Mouse (Mus musculus) heart, embryonic 10.5 days (tissue): ENCODE results near the gene Gm10160. TPM values are rescaled to one million over a fixed set of nuclear protein-coding genes. Genes with fewer than 3 reads are reported as not detected.
A peak's percentile ranks its signal among the peaks of the same experiment; 100 is the strongest.

Source experiments
- DNase-seq: peaks from one replicate; pipeline ENCODE4 v3.0.0-alpha.2; 2017; ENCODE audit warnings: low spot score
- H3K27ac ChIP-seq: fragments of 300-500 bp; sonication (generic); 2 replicates; pipeline ENCODE4 v1.5.1; 2016; ENCODE audit warnings: mild to moderate bottlenecking
- H3K27me3 ChIP-seq: fragments of 300-500 bp; sonication (generic); 2 replicates; pipeline ENCODE4 v1.6.1; 2016; ENCODE audit warnings: mild to moderate bottlenecking; ENCODE audit not compliant: poor library complexity, insufficient read depth, severe bottlenecking
- H3K36me3 ChIP-seq: fragments of 300-500 bp; sonication (generic); 2 replicates; pipeline ENCODE4 v1.6.1; 2016; ENCODE audit warnings: mild to moderate bottlenecking, moderate library complexity
- H3K4me1 ChIP-seq: fragments of 300-500 bp; sonication (generic); 2 replicates; pipeline ENCODE4 v1.6.1; 2016; ENCODE audit warnings: mild to moderate bottlenecking
- H3K4me3 ChIP-seq: fragments of 300-500 bp; sonication (generic); 2 replicates; pipeline ENCODE4 v1.5.1; 2016; ENCODE audit warnings: mild to moderate bottlenecking, moderate library complexity
- H3K9me3 ChIP-seq: fragments of 300-500 bp; sonication (generic); 2 replicates; pipeline ENCODE4 v1.6.1; 2016; ENCODE audit warnings: mild to moderate bottlenecking, moderate library complexity
- WGBS: fragments of 180-500 bp; shearing (Covaris S2); methylation state at CpG from one replicate; pipeline ENCODE4 v1.1.7; 2016; 5-methylcytosine and 5-hydroxymethylcytosine counted together
- polyA plus RNA-seq: library from polyadenylated mRNA; unstranded; fragments of >200 nt; fragmentation: Nextera tagmentation; extraction: Ambion mirVana; gene quantifications from 2 replicates; pipeline ENCODE4 v1.2.1, GENCODE M21; 2016

Gm10160 gene
- polyA plus RNA-seq, 1 experiment from 2014 or later, result not detected

DNA sequence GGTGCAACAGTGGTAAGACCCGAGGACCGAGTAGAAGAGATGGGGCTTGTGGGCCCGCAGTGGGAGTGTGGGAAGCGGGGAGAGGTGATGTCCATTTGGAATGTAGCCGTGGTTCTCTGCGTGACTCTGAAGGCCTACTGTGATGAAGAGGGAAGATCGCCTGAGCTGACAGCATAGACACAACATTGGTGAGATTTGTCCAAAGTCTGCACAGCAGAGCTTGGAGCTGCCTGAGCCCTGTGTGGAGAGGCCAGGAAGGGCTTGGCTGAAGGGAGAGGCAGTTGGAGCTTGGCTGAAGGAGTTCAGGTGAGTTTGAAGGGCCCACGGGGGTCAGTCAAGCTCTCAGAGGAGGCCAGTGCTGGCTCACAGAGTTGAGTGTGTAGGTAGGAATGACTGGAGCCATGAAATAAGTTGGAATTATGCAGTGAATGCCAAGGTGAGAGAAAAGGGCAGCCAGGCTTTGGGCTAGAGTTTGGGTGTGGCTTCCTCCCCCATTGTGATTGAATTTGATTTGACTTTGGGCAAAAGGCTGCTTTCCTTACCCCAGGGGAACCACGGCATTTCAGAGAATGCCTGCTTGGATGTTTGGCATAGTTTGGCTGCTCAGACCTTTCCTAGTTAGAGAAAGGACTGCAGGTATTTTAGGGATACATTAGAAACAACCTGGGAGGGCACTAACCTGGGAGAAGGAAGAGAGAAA lies 11.8 kb upstream of the Gm10160 start:
- H3K36me3 ChIP-seq, result peaks cover 48% of the 10 kb centered on the region
- DNase-seq, result no peak
- WGBS, result 83% methylated on average over 9 of the region's 9 CpGs
- H3K9me3 ChIP-seq, result no peaks in the 10 kb centered on the region
- H3K27me3 ChIP-seq, result no peaks in the 10 kb centered on the region
- H3K4me1 ChIP-seq, result peaks cover 23% of the 10 kb centered on the region
- no peak overlapping the region for H3K4me3 ChIP-seq
- no peak overlapping the region for H3K27ac ChIP-seq

DNA sequence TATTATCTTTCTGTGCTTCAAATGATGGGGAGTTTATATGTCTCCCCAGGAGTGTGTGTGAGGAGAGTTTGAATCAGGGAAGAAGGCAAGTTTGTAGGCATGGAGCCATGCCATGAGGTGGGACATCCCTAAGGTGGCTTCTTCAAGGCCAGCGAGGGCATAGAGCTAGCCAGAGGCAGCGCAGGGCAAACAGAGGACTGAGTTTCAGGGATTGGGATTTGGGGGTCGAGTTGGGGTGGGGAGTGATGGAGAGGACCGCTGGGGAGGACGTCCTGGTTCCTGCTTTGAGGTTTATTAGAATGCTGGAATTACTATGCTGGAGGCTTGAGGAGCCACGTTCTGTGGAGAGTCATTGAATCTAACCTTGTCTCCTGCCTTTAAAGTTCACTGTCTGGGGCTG lies 10.3 kb upstream of the Gm10160 start:
- H3K27ac ChIP-seq, result no peak overlapping the region
- DNase-seq, result peak; percentile 69
- H3K4me3 ChIP-seq, result no peak overlapping the region
- 77% methylated on average over 6 of the region's 6 CpGs for WGBS
- peaks cover 38% of the 10 kb centered on the region for H3K36me3 ChIP-seq
- no peaks in the 10 kb centered on the region for H3K9me3 ChIP-seq
- H3K4me1 ChIP-seq, result peaks cover 38% of the 10 kb centered on the region
- H3K27me3 ChIP-seq, result no peaks in the 10 kb centered on the region

DNA sequence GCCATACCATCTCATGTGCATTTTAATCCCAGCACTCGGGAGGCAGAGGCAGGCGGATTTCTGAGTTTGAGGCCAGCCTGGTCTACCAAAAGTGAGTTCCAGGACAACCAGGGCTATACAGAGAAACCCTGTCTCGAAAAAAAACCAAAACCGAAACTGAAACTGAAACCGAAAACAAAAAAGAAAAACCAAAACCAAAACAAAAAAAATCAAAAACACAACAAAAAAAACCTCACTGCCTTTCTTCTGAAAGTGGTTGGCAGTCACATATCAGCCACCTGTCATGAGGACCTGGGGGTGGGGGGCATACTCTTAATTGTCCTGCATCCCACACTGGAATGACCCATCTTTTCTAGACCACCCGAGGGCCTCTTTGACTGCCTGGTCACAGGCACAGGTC lies 9.0 kb upstream of the Gm10160 start:
- Histone ChIP-seq H3K4me3 (no peak overlapping the region), H3K9me3 (no peaks in the 10 kb centered on the region), H3K36me3 (peaks cover 34% of the 10 kb centered on the region), H3K27me3 (peaks cover 3% of the 10 kb centered on the region; the same call in 1 of the 2 replicates), H3K4me1 (peaks cover 45% of the 10 kb centered on the region), H3K27ac (no peak overlapping the region)
- DNase-seq, result peak; percentile 33
- 89% methylated on average over 6 of the region's 6 CpGs for WGBS

DNA sequence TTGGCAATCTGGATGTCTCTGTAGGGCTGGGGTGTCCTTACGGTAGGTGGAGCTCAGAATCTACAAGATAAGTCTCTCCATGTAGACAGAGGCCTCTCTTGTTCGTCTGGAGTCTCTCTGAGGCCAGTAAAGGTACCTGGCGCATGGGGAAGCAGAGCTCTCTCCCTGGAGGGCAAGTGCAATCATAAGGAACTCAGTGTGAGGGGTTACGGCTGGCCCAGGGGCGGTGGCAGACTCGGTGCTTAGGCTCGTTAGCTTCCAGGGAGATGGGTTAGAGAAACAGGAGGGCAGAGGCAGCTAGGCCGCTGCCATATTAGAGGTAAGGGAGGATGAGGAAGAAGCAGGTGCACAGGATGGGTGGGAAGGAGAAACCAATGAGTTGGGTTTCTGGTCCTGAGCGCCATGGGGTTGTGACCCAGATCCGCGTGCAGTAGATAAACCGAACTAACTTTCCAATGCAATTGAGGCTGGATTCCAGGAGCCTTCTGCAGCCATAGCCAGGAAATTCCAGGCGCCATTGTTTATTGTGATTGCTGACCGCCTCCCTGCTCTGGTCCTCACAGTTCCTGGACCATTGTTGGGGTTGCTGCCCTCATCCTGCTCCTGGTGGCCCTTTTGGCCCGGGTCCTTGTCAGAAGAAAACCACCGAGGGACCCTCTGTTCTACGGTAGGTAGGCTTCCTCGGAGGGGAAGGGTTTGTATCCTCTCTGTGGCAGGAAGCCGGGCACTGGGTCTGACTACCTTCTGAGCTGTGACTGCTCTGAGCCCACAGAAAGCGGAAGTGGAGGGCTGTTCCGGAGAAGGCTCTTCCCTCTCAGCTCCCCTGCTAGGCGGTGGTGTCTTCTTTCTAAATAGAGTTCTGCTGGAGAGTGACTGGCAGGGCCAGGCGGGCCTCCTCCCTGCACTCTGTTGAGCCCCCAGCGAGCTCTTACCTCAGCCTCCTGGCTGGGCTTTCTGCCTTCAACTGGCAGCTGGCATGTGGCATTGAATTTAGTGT lies 7.3 kb upstream of the Gm10160 start:
- H3K27me3 ChIP-seq, result peaks cover 9% of the 10 kb centered on the region
- WGBS, result 57% methylated on average over 24 of the region's 24 CpGs
- DNase-seq, result peak; percentile 73
- H3K4me1 ChIP-seq, result peaks cover 59% of the 10 kb centered on the region
- 0 out of 2 replicates have a peak overlapping the region, but pooled peaks have one; percentile 3 for H3K4me3 ChIP-seq
- H3K27ac ChIP-seq, result peak overlapping the region; percentile 72; the same call in 1 of the 2 replicates
- H3K9me3 ChIP-seq, result no peaks in the 10 kb centered on the region
- peaks cover 29% of the 10 kb centered on the region for H3K36me3 ChIP-seq

DNA sequence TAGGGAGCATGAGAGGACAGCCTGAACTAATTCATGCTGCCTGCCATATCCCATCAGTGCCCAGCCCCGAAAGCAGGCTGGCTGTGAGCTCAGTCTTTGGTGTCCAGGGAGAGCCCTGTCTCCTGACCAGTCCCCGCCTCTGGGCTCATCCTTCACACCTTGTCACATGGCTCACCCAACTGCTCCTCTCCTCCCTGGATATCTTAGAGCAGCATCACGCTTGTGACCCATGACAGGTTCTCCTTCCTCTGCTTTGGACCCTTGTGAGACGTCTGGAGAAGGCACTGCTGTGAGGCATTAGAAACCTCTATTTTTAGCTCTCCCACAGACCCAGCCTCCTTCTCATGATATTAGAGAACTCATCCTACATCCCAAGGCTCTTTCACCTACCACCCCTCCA lies 6.3 kb upstream of the Gm10160 start:
- H3K9me3 ChIP-seq, result no peaks in the 10 kb centered on the region
- peaks cover 23% of the 10 kb centered on the region for H3K36me3 ChIP-seq
- H3K4me1 ChIP-seq, result peaks cover 61% of the 10 kb centered on the region
- no peak overlapping the region for H3K4me3 ChIP-seq
- H3K27ac ChIP-seq, result peak overlapping the region; percentile 42; the same call in 1 of the 2 replicates
- 51% methylated on average over 4 of the region's 4 CpGs for WGBS
- DNase-seq, result peak; percentile 61
- H3K27me3 ChIP-seq, result peaks cover 19% of the 10 kb centered on the region

DNA sequence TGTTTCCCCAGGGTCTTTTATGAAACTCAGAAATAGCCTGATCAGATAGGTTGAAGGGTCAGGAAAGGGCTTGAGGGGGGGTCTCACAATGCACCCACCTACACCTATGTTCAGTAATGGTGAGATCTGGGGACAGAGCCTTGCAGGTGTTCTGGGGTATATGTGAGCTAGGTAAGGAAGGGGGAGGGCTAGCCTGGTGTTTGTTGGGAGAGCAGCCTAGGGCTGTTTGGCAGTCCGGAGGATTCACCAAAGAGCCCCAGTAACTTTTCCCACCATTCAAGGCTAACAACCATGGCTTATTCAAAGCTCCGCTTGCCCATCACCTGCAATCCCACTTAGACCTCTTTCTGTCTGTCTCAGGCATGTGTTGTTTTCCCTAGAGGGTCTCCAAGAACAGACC lies 5.9 kb upstream of the Gm10160 start:
- H3K36me3 ChIP-seq, result peaks cover 20% of the 10 kb centered on the region
- H3K27me3 ChIP-seq, result peaks cover 23% of the 10 kb centered on the region
- peak; percentile 69 for DNase-seq
- H3K4me1 ChIP-seq, result peaks cover 58% of the 10 kb centered on the region
- WGBS, result 78% methylated on average over 2 of the region's 2 CpGs
- no peak overlapping the region for H3K4me3 ChIP-seq
- H3K9me3 ChIP-seq, result no peaks in the 10 kb centered on the region
- H3K27ac ChIP-seq, result no peak overlapping the region

DNA sequence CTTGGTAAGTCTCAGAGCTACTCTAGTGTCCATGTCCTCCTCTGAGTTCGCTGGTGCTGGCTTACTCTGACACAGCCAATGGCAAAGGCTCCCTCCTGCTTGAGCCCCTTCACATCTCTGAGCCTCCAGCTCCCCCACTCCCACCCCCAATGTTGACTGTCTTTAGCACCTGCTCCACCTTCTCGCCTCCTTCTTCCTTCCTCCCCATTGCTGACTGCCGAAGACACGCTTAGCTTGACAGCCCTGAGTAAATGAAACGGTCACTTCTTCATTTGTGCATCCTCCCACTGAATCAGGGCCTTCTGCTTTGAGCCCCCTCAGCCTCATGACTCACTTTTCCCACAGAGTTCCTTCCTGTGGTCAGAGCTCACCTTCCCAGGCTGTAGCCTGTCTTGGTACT lies 5.4 kb upstream of the Gm10160 start:
- Histone ChIP-seq H3K9me3 (no peaks in the 10 kb centered on the region), H3K4me3 (no peak overlapping the region), H3K27ac (no peak overlapping the region), H3K36me3 (peaks cover 16% of the 10 kb centered on the region; the same call in 1 of the 2 replicates), H3K27me3 (peaks cover 28% of the 10 kb centered on the region), H3K4me1 (peaks cover 58% of the 10 kb centered on the region)
- 64% methylated on average over 5 of the region's 5 CpGs for WGBS
- peak; percentile 63 for DNase-seq

DNA sequence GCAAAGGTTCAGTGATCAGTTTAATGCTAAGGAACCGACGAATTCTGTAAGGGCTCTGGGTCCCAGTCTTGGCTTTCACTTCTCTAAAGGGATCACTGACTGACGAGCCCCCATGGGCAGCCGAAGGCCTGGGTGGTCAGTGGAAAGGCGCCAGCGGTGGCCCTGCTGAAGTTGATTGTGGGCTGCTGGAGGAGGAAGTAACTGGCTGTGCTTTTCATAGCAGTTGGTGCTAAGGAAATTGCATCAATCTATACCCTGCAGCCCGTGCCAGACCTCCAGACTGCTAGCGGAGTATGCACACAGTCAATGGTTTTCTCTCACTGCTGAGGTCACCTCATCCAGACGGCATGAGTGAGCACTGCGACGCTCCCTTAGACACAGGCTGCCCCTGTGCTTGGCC lies 4.5 kb upstream of the Gm10160 start:
- Histone ChIP-seq H3K9me3 (no peaks in the 10 kb centered on the region), H3K4me3 (peak overlapping the region; percentile 81), H3K27me3 (peaks cover 28% of the 10 kb centered on the region), H3K27ac (peak overlapping the region; percentile 47; the same call in 1 of the 2 replicates), H3K4me1 (peaks cover 58% of the 10 kb centered on the region), H3K36me3 (peaks cover 8% of the 10 kb centered on the region; the same call in 1 of the 2 replicates)
- 38% methylated on average over 11 of the region's 11 CpGs for WGBS
- no peak for DNase-seq

DNA sequence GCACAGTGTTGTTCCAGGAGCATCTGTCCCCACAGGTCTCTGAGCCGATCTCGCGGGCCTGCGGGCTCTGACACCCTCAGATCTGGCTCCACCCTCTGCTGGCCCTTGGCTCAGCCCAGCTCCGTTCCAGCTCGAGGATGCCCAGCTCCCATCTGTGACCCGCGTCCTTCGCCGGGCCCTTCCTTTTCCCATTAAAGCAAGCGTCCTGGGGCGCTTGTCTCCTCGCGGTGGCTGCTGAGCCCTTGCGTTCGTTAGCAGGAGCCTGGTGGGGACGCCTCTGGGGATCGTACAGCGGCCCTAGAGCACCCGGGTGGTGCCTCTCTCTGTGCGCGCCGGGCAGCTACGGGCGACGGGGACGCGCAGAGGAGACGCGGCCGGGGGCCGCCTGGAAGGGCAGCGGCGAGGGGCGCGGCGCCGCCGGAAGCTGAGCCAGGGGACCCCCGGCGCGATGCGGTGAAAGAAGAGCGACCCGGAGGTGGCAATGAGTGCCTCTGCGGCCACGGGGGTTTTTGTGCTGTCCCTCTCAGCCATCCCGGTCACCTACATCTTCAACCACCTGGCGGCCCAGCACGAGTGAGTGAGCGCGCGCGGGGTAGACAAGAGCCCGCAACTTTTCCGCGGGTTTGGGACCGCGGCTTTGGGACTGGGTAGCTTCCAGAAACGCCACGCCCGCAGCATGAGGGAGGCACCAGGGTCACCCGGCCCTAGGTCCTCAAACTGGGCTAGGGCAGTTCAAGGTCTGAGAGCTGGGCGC lies 3.6 kb upstream of the Gm10160 start, which contains the start of gene Tm6sf1:
Gene Tm6sf1 (plus strand): TSS at position 34 of the 754 bp plus-strand sequence.
- Histone ChIP-seq H3K4me3 (peak within 1 kb of the TSS; percentile 81), H3K27me3 (peaks cover 28% of the 10 kb centered on the region), H3K36me3 (peaks cover 4% of the 10 kb centered on the region; the same call in 1 of the 2 replicates), H3K9me3 (no peaks in the 10 kb centered on the region), H3K27ac (peak within 1 kb of the TSS; percentile 89), H3K4me1 (peaks cover 68% of the 10 kb centered on the region)
- WGBS, result under 1% methylated on average over 64 of the region's 64 CpGs
- DNase-seq, result peak; percentile 89

DNA sequence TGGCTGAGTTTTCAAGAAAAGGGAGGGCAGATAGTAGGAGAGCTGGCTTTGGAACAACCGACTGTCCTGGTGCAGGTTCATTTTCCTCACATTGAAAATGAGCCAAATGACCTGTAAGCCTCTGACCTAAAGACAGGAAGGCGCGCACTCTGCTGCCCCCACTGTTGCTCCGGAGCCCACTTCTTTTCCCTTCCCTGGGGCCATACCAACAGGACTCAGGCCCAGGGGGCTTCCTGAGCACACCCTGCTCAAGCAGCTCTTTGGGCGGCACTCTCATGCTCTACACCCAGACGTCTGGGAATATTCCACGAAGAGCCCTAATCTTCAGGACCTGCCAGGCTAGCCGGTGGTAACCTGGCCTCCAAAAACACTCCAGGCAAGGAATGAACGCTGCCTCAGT lies 2.6 kb upstream of the Gm10160 start:
- Histone ChIP-seq H3K27ac (peak overlapping the region; percentile 89), H3K9me3 (no peaks in the 10 kb centered on the region), H3K4me1 (peaks cover 68% of the 10 kb centered on the region), H3K4me3 (peak overlapping the region; percentile 81), H3K36me3 (0 out of 2 replicates have a peak, but pooled peaks cover 2% of the 10 kb centered on the region), H3K27me3 (peaks cover 28% of the 10 kb centered on the region)
- no peak for DNase-seq
- 8% methylated on average over 9 of the region's 9 CpGs for WGBS

DNA sequence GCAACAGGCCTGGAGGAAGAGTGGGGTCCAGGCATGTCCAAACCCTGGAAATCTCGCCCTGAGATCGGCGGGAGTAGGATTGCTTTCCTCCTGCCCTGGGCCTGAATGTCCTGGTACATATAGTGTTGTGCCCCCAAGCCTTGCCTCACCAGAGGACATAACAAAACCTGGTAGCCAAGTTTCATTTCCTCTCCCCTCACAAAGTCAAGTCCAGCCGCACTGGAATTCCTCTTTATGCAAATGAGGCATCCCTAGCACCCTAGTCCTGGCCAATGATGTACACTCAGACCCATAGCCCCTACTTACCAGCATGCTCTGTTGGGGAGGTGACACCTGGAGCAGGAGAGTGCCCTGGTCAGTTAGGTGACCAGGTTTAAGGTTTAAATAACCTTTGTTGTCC lies 627 bp upstream of the Gm10160 start:
- WGBS, result 78% methylated on average over 4 of the region's 4 CpGs
- Histone ChIP-seq H3K9me3 (no peaks in the 10 kb centered on the region), H3K4me1 (peaks cover 47% of the 10 kb centered on the region), H3K27me3 (peaks cover 28% of the 10 kb centered on the region), H3K36me3 (no peaks in the 10 kb centered on the region), H3K4me3 (no peak overlapping the region), H3K27ac (no peak overlapping the region)
- DNase-seq, result no peak

DNA sequence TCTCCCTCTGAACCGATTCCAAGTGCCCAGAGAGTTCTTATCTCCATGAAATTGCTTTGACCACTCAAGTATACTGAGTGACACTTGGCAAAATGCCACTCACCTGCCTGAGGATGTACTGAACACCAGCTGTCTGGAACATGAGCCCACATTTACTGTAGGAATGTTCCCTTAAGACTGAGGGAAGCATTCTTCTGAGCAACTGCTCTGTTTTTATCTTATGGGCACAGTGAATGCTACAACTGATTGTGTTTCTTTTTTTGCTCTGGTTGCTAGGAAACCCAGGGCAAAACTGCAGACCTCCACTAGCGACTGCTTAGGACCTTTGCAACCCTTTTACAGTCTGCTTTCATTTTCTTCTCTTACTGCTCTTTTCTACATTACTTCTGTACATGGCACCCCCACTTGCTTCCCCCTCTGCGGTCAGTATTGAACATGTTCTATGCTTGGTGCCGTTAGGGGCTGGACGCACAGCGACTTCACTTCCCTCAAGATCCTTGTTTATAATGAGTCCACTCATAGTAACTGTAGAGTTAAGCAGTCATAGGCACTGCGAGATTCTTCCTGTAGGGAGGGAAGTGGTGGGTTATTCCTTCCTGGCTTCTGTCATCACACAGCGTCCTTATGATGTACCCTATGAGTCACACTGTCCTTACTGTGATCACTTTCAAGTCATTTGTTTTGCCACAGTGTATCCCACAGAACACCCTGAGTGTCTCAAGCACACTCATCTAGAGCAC lies 856 bp downstream of the Gm10160 start:
- H3K27ac ChIP-seq, result peak overlapping the region; percentile 72
- peaks cover 33% of the 10 kb centered on the region for H3K4me1 ChIP-seq
- no peaks in the 10 kb centered on the region for H3K36me3 ChIP-seq
- peaks cover 24% of the 10 kb centered on the region; the same call in 1 of the 2 replicates for H3K27me3 ChIP-seq
- WGBS, result 45% methylated on average over 8 of the region's 8 CpGs
- no peaks in the 10 kb centered on the region for H3K9me3 ChIP-seq
- peak overlapping the region; percentile 30; the same call in 1 of the 2 replicates for H3K4me3 ChIP-seq
- DNase-seq, result no peak
